Mouse (Mus musculus) frontal cortex, postnatal 10 days (tissue): ENCODE measurements around the gene Pate2.
A peak's percentile ranks its signal among the peaks of the same experiment; 100 is the strongest.
"Not testable (repeated sequence)": the region's sequence is repeated elsewhere in the genome, so short reads cannot be mapped to it uniquely, and the experiment has no call there.

ENCODE experiments used
- DNase-seq, 2 experiments: peaks; one replicate each; pipeline ENCODE4 v3.0.0; 2022; ENCODE audit warnings: low spot score in 2 of 2, mixed read lengths in 1 of 2

The Pate2 gene

GRCm38 (mm10) chr9:35556494-35557102, 13.5 kb upstream of the Pate2 start:
- peak in 1 of 2 experiments; percentile 4 for DNase-seq

- DNase-seq = peak; percentile 80 to 81
These were observed 11.7 kb upstream of the Pate2 start, which contains the start of the genes Ddx25 and Pus3 for GRCm38 (mm10) chr9:35558257-35559008. TSS of gene Ddx25 (minus strand) at chr9:35558528. TSS of gene Pus3 (plus strand) at chr9:35558595.

- DNase-seq = peak; percentile 73 to 85
These were observed 10.8 kb upstream of the Pate2 start for GRCm38 (mm10) chr9:35559009-35559890.

DNA sequence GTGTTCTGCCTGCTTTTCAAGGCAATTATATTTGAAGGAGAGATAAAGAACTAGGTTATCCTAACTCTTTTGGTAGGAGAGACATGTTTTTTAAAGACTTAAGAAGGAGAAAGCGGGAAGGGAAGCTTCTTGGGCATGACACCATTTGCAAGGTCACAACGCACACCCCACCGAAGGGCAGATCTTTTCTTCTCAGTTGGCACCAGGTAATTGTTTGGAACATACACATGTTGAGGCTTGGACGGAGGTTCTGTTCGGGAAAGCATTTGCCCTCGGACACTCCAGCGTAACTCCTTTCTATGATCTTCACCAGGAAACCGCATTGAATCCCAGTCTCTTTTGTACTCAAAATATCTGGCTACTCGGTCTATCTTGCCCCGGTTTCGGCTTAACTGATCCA, 9.0 kb upstream of the Pate2 start:
- DNase-seq = no peak

DNA sequence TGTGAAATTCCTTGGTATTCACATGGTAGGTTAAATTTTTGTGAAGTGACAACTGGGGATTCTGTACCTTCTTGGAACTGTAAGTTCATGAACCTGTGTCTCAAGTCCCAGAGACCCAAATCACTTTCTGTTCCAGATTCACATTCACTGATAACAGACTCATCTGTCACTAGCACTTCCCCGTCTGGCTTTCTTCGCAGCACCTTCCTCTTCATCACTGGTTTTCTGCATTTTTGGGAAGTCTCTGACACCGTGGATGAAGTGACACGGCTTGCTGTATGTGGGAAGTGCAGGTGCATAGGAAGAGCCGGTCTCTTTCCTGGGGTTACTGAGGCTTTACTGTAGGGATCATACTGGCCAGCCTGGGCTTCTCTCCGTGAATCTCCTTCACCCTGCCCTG, 8.5 kb upstream of the Pate2 start:
- no peak for DNase-seq

DNA sequence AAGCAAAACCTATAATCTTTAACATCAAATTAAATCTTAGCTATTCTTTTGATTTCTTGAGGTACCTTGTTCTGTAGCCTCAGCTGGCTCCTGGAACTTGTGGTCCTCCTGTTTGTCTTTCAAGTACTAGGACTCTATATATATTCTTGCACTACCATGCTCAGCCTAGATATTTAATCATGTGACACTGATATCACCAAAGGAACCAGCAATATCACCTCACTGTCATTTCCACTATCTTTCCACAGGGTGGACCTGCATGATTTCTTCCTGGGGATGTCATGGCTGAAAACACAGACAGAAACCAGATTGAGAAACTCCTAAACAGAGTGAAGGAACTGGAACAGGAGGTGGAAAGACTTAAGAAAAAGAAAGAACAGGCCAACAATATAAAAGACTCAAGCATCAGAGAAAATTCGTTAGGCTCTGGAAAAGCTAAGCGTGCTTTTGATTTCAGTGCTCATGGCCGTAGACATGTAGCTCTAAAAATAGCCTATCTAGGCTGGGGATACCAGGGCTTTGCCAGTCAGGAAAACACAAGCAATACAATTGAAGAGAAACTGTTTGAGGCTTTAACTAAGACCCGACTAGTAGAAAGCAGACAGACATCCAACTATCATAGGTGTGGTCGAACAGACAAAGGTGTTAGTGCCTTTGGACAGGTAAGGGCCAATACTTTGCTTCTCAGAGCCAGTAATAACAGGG, 5.4 kb upstream of the Pate2 start:
- no peak for DNase-seq

- no peak for DNase-seq
These were observed 2.1 kb upstream of the Pate2 start for GRCm38 (mm10) chr9:35567995-35568394.

DNA sequence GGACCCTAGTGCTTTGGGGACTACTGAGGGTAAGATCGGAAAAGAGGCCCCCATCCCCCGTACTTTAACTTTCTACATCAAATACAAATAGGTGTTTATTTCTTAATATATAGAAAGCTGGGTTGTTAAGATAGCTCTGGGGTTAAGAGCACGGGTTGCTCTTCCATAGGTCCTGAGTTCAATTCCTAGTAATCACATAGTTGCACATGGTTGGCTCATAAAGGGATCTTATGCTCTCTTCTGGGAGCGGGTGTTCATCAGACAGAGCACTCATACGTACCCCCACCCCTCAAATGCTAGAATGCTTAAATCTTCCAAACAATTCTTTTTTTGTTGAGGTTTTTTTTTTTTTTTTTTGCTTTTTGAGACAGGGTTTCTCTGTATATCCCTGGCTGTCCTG, 579 bp downstream of the Pate2 start:
- no peak for DNase-seq

GRCm38 (mm10) chr9:35574416-35574815, 4.3 kb downstream of the Pate2 start:
- DNase-seq = no peak

DNA sequence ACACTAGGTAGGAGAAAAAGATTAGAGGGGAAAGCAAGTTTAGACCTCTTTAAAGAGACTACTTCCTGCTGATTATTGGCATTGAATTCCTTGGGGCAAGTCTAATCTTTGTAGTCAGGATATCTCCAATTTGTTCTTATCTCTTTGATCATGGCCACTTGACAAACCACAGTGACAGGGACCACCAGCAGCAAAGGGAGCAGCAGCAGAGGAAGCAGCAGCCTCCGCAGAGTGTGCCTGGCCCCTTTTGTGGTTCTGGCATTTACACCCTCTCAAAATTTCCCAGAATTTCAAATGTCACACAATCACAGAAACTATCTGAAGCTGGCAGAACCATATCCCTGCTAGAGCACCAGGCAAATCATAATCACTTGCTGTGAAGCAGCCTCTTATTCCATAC, 17.6 kb downstream of the Pate2 start:
- DNase-seq = no peak

DNA sequence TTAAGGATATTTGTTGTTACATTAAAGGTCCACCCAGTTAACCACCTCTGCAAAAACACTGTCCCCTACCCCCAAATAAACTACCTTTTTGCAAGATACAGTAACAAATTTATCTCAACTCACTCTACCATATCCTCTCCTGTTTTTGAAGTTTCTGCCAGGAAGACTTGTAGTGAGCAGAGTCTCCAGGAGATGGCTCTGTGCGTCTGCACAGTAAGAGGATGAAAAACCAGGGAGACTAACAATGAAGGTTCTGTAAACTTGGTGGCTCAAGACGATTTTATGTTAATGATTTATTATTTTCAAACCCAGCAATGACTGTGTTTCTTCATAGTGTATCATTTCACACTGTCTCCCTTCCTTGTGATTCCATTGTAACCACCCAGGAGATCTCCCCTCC, 22.8 kb downstream of the Pate2 start:
- peak in 1 of 2 experiments; percentile 34 for DNase-seq

GRCm38 (mm10) chr9:35607647-35608405, 37.7 kb downstream of the Pate2 start:
- no peak for DNase-seq

DNA sequence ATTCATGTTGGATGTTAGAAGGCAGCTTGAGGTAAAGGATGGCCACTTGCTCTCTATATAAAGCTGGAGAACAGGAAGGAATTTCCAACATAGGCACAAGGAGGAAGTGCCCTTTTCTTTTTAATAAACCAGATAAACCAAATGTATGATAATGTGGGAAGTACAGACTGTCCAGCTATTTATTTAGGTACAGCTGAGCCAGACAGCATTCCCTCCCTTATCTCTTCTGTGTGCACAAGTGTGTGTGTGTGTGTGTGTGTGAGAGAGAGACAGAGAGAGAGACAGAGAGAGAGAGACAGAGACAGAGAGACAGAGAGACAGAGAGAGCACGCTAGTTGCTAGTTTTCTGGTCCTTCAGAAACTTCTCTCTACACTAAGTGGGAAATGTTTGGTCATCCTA, 41.8 kb downstream of the Pate2 start, which contains the start of gene Pate4:
Pate4 (minus strand) TSS at position 101 of the 400 bp plus-strand sequence.
- no peak for DNase-seq

DNA sequence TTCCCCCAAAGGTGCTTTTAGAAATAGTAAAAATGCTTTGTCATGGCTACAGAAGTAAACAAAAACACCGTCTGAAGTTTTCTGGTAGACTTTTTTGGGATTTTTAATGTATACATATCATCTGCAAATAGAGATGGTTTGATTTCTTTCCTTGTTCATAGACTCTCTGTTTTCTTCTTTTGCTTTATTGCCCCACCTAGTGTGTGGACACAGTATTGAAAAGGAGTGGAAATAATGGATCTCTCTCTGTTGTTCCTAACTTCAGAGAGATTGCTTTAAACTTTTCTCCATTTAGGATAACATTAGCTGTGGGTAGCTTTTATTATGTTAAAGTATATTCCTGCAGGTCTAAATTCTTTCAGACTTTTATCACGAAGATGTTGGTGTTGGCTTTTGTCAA, 43.9 kb downstream of the Pate2 start:
- DNase-seq = no peak

DNA sequence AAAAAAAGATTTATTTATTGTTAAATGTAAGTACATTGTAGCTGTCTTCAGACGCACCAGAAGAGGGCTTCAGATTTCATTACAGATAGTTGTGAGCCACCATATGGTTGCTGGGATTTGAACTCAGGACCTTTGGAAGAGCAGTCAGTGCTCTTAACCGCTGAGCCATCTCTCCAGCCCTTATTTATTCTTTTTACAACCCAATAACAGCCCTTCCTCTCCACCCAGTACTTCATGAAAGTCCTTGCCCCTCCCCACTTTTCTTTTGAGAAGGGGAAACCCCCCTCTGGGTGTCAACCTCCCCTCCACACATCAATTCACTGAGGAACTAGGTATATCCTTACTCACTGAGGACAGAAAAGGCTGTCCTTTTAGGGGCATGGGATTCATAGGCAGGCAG, 46.7 kb downstream of the Pate2 start:
- not testable (repeated sequence) for DNase-seq

GRCm38 (mm10) chr9:35632981-35633380, 62.9 kb downstream of the Pate2 start:
- no peak for DNase-seq

DNA sequence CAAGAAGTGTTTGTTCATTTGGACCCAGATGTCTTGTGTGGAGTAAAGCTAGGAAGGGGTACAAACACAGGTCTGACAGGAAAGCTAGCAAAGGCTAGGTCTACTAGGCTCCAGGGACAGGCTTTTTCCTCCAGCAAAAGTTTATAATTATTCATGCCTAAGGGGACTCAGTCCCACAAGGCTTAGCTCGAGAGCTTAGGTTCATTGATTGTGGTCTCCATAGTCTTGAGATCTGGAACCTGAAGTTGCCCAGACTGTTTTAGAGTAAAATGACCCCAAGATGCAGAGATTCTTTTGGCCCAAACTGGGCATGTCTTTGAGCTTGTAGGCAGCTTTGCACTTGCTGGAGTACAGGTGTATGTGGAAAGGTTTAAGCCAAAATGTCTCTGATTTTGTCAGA, 78.0 kb downstream of the Pate2 start, which contains the start of gene Pate3:
Pate3 (minus strand) TSS at position 101 of the 400 bp plus-strand sequence.
- no peak for DNase-seq

GRCm38 (mm10) chr9:35673557-35673956, 103.5 kb downstream of the Pate2 start:
- no peak for DNase-seq

DNA sequence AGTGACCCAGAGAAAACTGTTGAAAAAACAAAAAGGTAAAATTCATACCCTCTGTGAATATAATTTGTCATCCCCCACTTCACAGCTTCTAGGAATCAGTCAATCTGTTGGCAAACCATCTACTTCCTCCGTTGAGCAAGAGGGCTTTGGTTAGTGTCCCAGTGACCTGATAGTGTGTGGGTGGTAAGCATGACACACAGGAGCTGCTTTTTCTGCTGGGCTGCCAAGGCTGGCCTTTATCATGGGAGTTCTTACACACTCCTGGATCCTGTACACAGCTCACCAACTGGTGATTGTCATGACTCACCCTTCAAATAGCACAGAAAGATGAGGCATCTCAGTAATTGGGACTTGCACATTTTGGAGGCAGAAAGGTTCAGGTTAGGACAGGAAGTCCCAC, 116.9 kb downstream of the Pate2 start, which contains the start of gene Pate1:
Pate1 (minus strand) TSS at position 378 of the 400 bp plus-strand sequence.
- no peak for DNase-seq

- no peak for DNase-seq
These were observed 121.8 kb downstream of the Pate2 start for GRCm38 (mm10) chr9:35691924-35692323.

DNA sequence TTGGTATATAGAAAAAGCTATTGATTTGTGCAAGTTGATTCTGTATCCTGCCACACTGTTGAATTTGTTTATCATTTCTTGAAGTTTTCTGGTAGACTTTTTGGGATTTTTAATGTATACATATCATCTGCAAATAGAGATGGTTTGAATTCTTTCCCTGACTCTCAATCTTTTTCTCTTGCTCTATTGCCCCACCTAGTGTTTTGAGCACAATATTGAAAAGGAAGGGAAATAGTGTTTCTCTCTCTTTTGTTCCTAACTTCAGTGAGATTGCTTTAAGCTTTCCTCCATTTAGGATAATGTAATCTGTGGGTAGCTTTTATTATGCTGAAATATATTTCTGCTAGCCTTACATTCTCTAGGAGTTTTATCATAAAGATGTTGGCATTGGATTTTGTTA, 137.2 kb downstream of the Pate2 start:
- no peak for DNase-seq
